Mouse (Mus musculus): Measurements from ENCODE around the gene Lsamp.

Gene Lsamp

DNA sequence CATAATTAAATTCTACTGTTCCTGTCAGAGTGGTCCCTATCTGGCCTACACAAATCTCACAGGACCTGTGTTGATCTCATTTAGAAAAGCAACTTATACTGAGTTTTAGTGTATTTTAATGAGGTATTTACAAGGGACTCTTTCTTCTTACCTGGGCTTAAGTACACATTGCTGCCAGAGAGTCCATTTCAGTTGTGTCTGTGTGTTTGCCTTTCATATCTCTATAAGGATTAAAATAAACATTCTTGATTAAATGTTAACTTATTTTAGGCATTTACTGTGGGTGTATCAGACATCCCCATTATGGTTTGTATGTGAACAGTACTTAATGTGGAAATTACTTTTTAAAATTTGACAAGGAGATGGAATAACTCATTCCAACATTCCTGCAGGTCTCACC lies 963.9 kb downstream of the Lsamp start:
- DNase-seq (ENCODE audit: low spot score), result no peak

DNA sequence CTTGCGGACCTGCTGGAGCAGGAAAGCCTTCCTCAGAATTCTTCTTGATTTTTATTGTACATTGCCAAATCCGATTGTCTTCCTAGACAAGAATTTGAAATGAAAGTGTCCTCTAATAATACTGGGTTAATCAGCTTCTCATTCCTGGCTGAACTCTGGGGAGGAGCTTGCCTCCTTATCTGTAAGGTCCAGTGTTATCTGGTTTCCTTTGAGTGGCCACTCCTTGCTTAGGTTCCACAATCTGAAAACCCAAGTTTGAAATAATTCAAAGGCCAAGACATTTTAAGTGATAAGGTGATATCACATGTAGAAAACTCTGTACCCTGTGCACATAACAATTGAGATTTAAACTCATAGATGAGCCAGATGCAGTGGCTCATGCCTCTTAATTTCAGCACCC lies 975.0 kb downstream of the Lsamp start:
- DNase-seq (ENCODE audit: low spot score), result no peak

DNA sequence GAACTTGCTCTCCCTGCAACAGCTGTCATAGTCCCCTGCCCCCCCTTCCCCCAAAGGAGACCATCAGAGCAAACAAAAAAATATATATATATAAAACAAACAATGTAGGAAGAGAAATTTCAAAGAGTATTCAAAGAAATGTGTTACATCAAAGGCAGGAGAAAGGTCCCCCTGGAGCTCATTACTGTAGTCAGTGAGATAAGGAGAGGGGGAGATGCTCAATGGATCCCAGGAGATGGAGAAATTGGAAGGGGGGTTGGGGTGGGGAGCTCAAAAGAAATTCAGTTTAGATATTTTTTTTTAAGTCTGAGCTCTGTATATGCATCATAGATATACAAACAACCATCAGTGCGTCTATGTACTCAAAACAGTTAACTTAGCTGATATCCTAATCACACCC lies 976.4 kb downstream of the Lsamp start:
- no peak for DNase-seq (ENCODE audit: low spot score)

DNA sequence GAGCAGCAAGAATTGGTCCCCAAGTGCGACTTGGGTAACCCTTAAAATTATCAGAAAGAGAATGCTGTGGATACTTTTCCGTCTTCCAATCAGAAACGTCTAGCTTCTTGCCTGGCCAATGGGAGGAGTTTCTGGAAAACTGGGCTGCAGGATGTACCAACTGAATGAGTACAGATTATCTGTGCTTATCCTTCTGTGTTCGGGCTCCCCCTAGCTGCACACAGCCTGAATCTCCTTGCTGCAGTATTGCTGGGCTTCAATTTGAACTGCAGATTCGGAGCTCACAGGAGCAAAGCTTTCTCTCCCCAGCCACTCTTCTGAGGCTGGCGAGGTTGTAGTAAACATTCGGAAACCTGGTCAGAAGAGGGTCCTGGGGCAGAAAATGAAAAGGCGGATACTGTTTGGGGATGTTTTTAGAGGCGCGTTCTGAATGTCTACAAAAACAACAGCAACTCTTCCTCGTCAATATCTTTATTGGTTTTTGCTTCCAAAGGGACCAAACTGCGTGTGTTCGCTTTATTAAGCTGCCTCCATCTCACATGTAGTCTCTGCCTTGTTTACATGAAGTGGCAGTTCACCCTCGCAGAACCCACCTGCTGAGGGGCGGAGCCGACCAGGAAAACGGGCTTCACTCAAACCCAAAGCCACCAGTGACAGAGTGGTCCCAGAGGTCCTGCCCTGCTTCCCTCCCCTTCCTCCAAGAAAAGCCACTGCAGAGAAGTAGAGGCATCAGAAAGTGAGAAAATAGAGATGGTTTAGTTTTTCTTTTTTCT lies 984.1 kb downstream of the Lsamp start:
- peak; percentile 3 for DNase-seq (ENCODE audit: low spot score)

DNA sequence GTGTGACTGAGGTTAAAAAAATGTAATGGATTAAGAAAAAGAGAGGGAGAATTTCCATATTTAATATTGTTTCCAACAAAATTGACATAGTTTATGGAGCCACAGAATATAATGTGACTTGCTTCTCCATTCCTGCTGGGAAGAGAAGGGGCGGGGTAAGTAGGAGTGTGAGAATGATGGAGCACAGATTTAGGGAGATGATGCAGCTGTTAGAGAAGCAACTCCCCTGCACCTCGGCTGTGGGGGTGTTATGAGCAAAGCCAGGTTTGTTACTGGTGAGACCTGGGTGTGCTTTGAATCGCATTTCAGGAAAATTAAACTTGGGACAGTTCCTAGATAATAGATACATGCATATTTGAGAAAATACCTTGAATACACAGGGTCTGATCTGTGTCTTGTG lies 987.2 kb downstream of the Lsamp start:
- no peak for DNase-seq (ENCODE audit: low spot score)

DNA sequence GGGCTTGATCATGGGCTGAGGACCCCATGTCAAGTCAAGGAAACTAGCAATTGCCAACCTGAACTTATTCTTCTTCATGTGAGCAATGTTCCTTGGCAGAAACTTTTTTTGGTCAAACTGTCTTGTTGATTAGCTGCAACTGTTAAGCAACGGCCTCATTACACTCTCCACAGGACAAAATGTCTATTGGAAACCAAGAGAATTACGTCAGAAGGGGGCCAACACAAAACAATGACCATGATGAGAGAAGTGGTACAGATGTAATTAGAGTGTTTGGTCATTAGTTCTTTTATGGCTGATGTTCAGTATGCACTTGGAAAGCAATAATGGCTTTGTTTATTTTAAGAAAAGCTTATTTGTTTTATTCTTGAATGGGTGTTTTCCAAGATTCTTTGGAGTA lies 989.9 kb downstream of the Lsamp start:
- DNase-seq (ENCODE audit: low spot score), result no peak

DNA sequence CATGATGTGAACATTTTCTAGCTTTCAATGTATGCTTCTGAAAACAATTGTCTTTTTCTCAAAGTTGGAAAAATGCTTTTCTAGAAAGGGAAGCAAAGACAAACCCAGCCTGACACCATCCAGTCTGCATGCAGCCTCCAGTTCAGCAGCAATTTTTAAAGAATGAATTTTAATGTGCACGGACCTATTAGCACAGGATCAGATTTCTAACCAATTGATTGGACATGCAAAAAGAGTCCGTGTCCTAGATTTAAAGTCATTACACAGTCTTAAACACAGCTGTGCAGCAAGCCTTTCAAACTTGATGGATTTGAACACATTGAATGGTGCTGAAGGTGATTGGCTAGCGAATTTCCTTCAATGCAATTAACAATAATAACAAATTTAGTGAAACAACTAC lies 998.9 kb downstream of the Lsamp start:
- no peak for DNase-seq (ENCODE audit: low spot score)

DNA sequence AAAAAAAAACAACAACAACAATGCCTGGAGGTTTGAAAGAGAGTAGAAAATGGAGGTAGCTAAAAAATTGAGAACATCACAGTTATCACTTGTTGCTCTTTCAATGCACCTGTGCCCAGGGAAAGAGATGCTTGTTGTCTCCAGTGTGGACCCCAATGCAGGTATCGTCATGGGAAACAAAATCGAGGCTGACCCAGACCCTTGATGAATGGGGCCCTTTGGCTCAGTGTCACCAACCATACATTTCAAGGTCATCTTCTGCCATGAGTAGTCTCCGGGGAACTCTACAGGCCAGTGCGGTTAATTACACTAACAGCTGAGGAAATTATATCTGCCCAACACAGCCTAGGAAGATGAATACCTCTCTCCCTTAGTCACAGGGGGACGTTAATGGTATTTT lies 1023.4 kb downstream of the Lsamp start:
- no peak for DNase-seq (ENCODE audit: low spot score)

DNA sequence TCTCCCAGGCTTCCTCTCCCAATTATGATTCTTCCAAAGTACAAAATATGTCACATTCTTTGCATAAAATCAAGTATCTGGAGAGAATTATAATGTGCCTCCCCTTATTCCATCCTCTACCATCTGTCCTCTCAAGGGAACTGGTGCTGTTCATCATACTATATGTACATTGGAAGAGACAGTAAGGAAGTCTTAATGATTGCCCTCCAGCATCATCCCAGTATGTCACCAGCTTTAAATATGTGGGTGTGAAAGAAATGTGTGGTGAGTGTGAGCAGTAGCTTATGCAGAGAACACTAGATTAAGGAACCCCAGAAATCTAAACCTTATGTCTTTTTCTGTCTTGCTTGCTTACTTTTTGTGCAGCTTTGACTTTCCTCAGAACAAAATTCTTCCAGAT lies 1050.6 kb downstream of the Lsamp start:
- DNase-seq (ENCODE audit: low spot score), result no peak

DNA sequence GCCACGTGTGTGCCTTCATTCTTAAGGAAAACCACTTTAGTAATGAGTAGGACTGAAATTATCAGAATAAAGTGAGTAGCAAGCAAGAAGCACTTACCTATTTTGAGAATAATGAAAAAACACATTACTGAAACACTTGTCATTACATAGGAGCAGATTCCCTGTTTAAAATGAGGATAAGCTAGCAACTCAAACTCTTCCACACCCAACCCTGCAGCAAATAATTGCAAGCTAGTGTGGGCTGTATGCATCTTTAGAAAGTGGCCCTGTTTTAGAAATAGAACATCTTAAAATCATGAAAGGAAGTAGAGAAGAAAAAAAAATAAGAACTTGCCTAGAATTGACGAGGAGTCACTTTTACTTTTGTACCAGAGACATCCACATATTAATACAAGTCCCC lies 1057.5 kb downstream of the Lsamp start:
- no peak for DNase-seq (ENCODE audit: low spot score)

DNA sequence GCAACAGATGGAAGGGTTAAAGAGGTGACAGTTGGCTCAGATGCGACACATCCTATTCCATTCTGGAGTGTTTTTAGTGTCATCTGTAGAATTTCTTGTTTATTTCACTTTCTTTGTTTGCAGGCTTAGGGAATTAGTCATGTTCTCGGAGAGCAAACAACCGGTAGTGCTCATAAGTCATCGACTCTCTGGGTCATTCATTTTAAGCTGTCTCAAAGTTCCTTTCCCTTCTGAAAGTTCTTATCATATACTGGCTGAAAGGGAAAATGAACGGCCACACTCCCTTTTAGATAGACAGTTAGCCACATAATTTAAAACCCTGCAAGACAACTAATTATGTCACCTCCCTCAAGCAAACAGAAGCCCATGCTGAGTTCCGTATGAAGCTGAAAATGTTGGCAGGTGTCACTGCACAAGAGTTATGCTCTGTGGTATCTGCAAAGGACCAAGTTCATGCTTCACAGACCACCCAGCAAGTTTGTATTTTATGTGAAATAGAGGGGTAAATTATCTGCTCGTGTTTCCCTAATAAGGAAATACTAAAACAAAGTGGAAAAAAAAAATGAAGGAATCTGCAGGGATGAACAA lies 1079.2 kb downstream of the Lsamp start:
- no peak for DNase-seq (ENCODE audit: low spot score)

DNA sequence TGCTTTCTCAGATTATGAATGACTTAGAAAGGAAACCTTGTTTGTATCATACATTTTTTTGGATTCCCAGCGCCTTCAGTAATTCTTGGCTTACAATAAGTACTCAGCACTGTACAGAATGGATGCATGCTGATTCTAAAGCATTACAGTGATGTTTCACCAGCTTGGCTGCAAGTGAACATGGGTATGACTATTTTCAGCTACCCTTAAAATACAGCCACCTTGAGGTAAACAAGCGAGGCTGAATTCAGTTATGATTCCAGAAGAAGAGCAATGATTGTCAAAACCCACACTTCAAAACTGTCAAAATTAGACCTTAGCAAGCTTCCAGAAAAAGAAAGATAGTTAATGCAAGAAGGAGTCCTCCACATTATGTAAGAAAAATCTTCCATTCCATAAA lies 1089.3 kb downstream of the Lsamp start:
- DNase-seq (ENCODE audit: low spot score), result no peak

DNA sequence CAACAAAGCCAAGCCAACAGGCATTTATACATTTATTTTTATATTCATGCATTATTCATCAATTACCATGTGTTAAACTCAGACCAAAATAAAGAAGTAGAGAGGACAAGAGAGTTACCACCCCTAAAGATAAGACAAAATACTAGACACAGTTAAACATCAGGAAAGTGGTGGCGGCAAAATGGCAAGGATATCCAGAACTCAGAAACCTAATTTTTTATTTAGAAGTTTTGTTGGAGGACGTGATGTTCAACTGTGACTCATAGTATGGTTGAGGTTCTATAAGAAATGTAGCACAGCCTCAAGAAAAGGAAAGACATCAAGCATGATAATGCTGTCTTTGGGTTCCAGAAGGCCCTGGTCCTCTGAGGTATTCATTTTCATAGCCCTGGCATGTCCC lies 1104.5 kb downstream of the Lsamp start:
- no peak for DNase-seq (ENCODE audit: low spot score)

DNA sequence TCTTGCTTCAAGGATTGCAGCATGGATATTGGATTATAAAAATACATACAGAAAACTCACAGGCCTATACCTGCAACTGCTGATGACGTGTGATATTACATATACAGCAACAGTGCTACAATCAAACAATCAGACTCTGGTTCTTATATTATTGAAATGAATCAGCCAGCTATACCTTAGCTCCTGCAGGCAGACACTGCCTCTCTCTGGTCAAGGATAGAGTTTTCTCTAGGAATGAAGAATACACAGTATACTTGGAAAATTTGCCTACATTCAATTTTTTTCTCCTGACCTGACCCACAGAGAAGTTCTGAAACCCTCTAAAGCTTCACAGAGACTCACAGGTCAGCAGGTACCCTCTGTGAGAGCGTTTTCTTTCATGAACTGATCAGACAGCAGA lies 1105.9 kb downstream of the Lsamp start:
- DNase-seq (ENCODE audit: low spot score), result no peak

DNA sequence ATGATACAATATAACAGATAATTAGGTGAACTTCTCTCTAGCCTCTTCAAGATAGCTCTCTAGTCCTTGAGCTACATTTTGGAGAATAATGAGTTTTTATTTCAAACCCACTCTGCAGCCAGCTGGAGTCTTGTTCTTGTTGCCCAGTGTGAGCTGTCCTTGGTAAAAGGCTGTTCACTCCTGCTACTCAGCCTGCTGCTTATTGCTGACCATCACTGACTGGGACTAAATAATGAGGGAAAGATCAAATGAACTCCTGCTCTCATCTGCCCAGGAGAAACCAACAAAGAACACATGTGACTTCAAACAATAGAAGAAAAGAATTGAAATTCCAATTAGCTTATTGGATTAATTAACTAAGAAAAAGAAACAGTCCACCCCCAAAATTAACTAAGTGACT lies 1107.1 kb downstream of the Lsamp start:
- DNase-seq (ENCODE audit: low spot score), result no peak

DNA sequence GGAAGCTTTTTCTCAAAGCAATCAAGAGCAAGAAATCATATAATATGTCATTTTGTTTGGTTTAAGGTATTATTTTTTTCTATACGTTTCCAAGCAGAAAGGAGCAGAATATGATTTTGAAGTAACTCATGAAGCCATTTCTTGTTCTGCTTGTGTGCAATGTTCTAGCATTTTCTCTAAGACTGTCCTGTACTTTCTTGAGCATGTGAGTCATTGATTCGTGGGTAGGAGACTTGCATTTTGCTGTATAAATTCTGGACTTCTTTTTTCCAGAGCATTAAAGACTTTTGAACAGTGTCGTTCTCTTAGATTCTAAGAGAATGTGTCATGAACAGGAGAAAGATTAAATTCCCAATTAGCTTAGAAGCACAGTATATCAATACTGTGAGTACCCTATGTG lies 1118.6 kb downstream of the Lsamp start:
- no peak for DNase-seq (ENCODE audit: low spot score)

DNA sequence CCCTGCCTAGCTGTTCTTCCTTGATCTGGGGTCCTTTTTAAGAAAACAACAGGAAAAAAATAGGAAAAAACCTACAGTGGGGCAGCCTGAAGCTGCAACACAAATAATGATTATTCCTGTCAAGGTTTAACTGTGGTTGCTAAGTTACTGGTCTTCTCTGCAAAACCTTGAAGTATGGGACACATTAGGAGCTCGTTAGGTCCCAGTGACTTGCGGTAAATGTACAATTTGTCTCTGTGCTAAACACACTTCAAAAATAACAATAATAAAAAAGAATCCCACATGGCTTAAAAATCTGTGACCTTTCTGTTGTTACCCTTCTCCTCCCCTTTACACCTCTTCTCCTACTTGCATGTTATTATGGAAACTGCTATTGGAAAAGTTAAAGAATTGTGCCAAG lies 1140.2 kb downstream of the Lsamp start:
- DNase-seq (ENCODE audit: low spot score), result no peak

DNA sequence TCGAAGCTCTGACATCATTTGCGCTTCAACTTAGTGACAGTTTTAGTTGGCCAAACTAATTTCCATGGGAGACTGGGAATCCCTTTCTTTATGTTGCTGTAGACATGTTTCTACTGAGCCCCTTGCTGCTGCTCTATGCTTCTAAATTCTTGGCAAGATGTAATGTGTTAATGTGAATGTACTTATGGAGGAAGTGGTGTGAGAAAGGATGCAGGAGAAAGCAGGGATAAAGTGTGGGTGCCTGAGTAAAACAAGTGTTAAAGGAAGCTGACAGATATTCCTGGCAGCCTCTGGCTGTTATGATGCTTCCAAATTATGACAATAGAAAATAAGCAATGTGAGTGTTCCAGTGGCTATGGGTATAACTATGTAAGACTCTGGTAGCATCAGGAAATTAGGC lies 1140.9 kb downstream of the Lsamp start:
- DNase-seq (ENCODE audit: low spot score), result no peak

DNA sequence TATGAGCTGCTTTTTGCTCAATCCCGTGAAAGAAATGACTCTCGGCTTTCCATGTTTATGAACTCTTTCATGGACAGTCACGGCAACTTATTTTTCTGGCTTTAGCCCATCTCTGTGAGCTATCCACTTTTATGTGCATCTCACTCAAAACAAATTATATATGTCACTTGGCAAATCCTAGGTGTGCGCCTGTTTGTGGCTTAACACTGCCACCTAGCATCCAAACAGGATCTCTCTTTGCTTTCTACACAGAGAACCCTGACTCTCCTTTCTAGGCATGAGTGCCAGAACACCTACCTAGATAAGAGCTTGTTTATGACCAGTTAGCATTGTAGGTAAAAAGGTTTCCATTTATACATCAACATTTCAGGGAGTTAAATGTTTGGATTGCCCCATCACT lies 1146.9 kb downstream of the Lsamp start:
- DNase-seq (ENCODE audit: low spot score), result no peak

DNA sequence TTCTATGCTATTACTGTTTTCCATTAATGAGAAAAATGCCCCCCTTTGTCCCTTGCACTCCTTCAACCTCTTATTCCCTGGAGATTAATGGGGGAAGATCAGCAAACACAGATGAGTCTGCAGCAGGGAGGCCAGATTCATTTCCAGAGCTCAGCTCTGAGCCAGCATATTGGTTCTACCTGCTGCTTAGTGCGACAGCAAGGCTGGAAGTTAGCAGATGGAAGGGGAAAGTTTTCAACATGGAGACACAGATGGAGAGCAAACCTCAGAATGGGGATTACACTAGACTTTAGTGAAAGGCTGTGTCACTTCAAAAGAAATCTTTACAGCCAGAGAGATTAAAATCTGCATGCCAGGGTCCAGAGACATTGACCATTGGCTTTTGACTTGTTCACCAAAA lies 1188.7 kb downstream of the Lsamp start:
- no peak for DNase-seq (ENCODE audit: low spot score)

DNA sequence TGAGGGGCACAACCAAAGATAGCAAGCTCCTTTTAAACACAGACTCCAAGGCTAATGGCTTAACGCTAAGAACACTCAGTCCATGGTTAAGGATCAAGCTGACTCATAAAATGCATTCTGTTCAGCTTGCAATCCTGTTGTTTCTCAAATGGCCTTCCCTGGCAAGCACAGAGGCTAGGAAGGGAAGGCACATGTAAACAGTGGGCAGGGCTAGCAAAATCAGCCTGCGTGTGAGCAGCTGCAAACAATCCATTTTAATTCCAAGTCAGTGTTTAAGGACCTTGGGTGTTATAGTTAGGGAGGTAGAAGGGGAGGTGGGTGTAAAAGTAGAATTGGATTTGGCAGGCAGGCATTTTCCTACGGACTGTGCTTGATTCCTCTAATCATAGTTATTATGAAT lies 1195.4 kb downstream of the Lsamp start:
- no peak for DNase-seq (ENCODE audit: low spot score)

DNA sequence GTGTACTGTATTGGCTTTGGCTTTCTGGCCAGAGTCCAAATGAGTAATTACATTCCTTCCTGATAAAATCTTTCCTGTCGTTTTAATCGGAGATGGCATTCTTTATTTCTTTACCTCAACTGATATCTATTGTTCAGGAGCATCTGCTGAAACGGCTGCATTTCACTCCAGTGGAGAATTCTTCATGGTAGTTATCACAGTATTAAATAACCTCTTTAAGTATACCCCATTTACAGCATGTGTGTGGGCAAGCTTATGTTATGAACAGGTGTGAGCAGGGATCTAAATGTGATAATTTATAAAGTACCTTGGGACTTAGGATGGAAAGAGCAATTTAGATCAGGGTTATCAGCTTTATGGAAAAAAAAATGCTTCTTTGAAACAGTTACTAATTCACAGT lies 1196.7 kb downstream of the Lsamp start:
- no peak for DNase-seq (ENCODE audit: low spot score)

DNA sequence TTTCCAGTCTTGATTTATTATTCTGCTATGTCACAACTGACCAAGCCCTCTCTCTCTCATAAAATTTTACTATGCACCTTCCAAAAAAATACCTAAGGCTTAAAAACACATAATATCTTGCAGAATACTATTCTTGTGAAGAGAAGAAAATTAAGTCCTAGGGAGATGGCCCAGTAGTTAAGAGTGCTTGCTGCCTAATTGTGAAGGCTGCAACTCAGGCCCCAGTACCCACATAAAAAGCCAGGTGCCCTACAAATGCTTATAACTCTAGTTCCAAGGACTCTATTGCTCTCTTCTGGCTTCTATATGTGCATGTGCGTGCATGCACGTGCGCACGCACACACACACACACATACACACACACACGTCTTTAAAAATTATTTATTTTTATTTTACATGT lies 1225.9 kb downstream of the Lsamp start:
- no peak for DNase-seq (ENCODE audit: low spot score)

DNA sequence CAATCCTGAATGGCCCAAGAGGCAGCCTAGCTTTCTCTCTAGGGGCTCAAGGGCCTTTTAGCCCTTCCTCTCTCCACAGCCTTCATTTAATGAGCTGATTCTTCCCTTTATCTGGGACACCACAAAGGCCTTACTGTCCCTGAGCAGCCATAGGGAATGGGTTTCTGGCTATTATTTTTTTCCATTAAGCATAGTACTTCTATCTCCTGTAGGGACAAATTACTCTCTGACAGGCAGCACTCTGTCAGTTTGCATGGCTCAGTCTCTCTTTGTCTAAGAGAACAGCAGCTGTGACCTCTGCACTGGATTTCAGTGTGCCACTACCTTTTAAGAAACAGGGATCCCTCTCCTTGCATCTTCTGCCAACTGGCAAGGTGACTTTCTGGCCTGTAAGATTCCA lies 1251.7 kb downstream of the Lsamp start:
- no peak for DNase-seq (ENCODE audit: low spot score)

Measured in c-Kit-positive CD71-positive TER-119-positive erythroid progenitor cells, embryonic 14.5 days (primary cell).